Mouse (Mus musculus): ENCODE results near the gene Abcf1. TPM values are rescaled to one million over a fixed set of nuclear protein-coding genes. Genes with fewer than 3 reads are reported as not detected.

The Abcf1 gene
- polyA plus RNA-seq, 1 experiment from 2014 or later, result 92.7 TPM

- no peak for ATAC-seq (ENCODE audit: insufficient number of reproducible peaks, insufficient read depth, low FRiP score, low read depth)
- H3K4me2 ChIP-seq (replicated peaks; ENCODE audit: low read depth, low read length), result no peak overlapping the region
Observed at GRCm38 (mm10) chr17:35991781-35992180, 22.2 kb upstream of the Abcf1 start.

DNA sequence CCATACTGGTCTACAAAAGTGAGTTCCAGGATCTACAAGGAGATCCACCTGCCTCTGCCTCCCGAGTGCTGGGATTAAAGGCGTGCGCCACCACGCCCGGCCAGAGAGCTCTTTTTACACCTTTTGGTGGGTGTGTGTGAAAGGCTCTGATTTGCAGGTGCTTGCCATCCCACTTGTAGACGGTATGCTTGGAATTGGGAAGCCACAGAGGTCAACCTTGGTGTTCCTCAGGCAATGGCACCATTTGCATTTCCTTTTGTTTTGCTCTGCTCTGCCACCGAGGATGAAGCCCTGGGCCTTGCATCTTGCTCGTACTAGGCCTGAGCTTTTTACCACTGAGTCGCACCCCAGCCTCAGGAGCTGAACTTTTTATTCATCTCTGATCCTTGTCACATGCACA, 12.2 kb upstream of the Abcf1 start:
- no peak overlapping the region for H3K4me3 ChIP-seq (ENCODE audit: low read depth, low read length)
- no peak overlapping the region for H3K4me2 ChIP-seq (replicated peaks; ENCODE audit: low read depth, low read length)
- H3K9ac ChIP-seq (replicated peaks; ENCODE audit: low read depth, low read length), result no peak overlapping the region
- peaks cover 11% of the 10 kb centered on the region for H3K4me1 ChIP-seq (ENCODE audit: control insufficient read depth, insufficient read depth, low read length)
- no peak for ATAC-seq (ENCODE audit: insufficient number of reproducible peaks, insufficient read depth, low FRiP score, low read depth)
- no peaks in the 10 kb centered on the region for H3K9me3 ChIP-seq (ENCODE audit: control insufficient read depth, low read depth, low read length)
- H3K27ac ChIP-seq (ENCODE audit: low read length), result no peak overlapping the region
- WGBS, result 93% methylated on average over 9 of the region's 9 CpGs
- H3K36me3 ChIP-seq (ENCODE audit: control insufficient read depth, insufficient read depth, low read length), result peaks cover 23% of the 10 kb centered on the region
- H3K27me3 ChIP-seq (ENCODE audit: control insufficient read depth, insufficient read depth, low read length), result no peaks in the 10 kb centered on the region

More at GRCm38 (mm10) chr17:35991781-35992180, 22.2 kb upstream of the Abcf1 start:
- H3K4me3 ChIP-seq (ENCODE audit: low read depth, low read length), result no peak overlapping the region
- peak overlapping the region; percentile 6 for H3K27ac ChIP-seq (ENCODE audit: low read length)
- H3K4me1 ChIP-seq (ENCODE audit: control insufficient read depth, insufficient read depth, low read length), result peaks cover 9% of the 10 kb centered on the region; the same call in 1 of the 2 replicates
- H3K9me3 ChIP-seq (ENCODE audit: control insufficient read depth, low read depth, low read length), result no peaks in the 10 kb centered on the region
- H3K27me3 ChIP-seq (ENCODE audit: control insufficient read depth, insufficient read depth, low read length), result no peaks in the 10 kb centered on the region
- no peak overlapping the region for H3K9ac ChIP-seq (replicated peaks; ENCODE audit: low read depth, low read length)
- peaks cover 12% of the 10 kb centered on the region for H3K36me3 ChIP-seq (ENCODE audit: control insufficient read depth, insufficient read depth, low read length)
- 26% methylated on average over 10 of the region's 10 CpGs for WGBS

DNA sequence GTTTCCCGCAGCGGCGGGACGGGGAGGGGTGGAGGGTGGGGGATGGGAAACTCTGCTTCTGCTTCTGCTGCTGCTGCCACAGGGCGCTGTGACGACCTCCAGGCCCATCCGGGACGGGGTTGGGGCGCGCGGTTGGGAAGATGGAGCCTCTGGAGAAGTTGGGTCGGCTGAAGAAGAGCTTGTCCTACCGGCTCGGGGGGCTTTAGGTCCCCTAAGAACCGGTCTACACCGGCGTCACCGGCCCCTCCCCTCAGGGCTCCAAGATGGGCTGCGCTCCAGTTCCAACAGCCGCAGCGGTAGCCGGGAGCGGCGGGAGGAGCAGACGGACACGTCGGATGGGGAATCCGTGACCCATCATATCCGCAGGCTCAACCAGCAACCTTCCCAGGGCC, 10.8 kb upstream of the Abcf1 start:
- H3K36me3 ChIP-seq (ENCODE audit: control insufficient read depth, insufficient read depth, low read length), result peaks cover 21% of the 10 kb centered on the region
- peak overlapping the region; percentile 64 for H3K4me2 ChIP-seq (replicated peaks; ENCODE audit: low read depth, low read length)
- H3K9ac ChIP-seq (replicated peaks; ENCODE audit: low read depth, low read length), result peak overlapping the region; percentile 75
- H3K27ac ChIP-seq (ENCODE audit: low read length), result peak overlapping the region; percentile 97
- no peaks in the 10 kb centered on the region for H3K9me3 ChIP-seq (ENCODE audit: control insufficient read depth, low read depth, low read length)
- ATAC-seq (ENCODE audit: insufficient number of reproducible peaks, insufficient read depth, low FRiP score, low read depth), result peak; percentile 34; the same call in 1 of the 2 replicates
- peaks cover 11% of the 10 kb centered on the region for H3K4me1 ChIP-seq (ENCODE audit: control insufficient read depth, insufficient read depth, low read length)
- H3K27me3 ChIP-seq (ENCODE audit: control insufficient read depth, insufficient read depth, low read length), result no peaks in the 10 kb centered on the region
- WGBS, result under 1% methylated on average over 29 of the region's 29 CpGs
- H3K4me3 ChIP-seq (ENCODE audit: low read depth, low read length), result peak overlapping the region; percentile 87

DNA sequence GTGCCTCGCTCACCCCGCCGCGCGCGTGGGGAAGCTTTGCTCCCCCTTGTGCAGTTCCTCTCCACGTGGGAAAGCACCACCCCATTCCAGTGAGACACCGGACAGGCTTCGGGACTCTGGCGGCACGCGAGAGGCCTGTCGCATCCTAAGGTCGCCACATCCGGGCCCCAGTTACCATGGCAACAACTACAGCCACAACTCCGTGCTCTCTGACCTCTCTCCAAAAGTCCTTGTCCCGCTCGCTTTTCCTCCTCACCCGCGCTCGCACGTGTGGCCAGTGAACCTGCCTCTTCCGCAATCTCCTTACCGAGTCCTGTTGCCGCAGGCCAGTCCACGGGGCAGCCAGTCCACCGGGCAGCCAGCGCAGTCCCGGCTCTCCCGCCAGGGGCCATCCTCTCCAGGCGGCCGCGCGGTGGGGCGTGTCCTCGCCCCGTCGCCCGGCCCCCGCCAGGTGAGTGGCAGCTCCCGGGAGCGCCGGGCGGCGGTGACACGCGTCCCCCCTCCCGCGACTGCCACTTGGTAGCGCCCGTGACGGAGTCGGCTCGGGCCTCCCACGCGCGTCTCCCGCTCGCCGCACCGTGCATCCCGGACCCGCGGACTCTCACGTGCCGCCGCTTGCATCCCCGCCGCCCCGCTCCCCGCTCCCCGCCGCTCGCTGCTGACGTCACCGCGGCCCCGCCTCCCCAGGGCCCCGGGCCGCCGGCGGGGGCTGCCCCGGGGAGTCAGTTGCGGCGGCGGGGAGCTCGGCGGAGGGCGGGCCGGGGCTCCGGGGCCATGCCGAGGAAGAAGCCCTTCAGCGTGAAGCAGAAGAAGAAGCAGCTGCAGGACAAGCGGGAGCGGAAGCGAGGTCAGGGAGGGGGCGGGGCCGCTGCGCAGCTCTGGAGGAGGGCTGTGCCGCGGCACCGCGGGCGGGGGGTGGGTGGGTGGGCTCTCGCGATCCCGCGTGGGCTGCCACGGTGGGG, 10.1 kb upstream of the Abcf1 start, which contains the start of the genes Gnl1 and Prr3:
Gene Gnl1 (plus strand): TSS at position 451 of the 962 bp plus-strand sequence.
Gene Prr3 (minus strand): TSS at position 836 of the 962 bp plus-strand sequence.
- Histone ChIP-seq H3K4me2 (replicated peaks; ENCODE audit: low read depth, low read length) (peak within 1 kb of the TSS; percentile 64), H3K9me3 (ENCODE audit: control insufficient read depth, low read depth, low read length) (no peaks in the 10 kb centered on the region), H3K36me3 (ENCODE audit: control insufficient read depth, insufficient read depth, low read length) (peaks cover 21% of the 10 kb centered on the region), H3K4me3 (ENCODE audit: low read depth, low read length) (peak within 1 kb of the TSS; percentile 87), H3K9ac (replicated peaks; ENCODE audit: low read depth, low read length) (peak within 1 kb of the TSS; percentile 75), H3K27me3 (ENCODE audit: control insufficient read depth, insufficient read depth, low read length) (no peaks in the 10 kb centered on the region), H3K27ac (ENCODE audit: low read length) (peak within 1 kb of the TSS; percentile 97), H3K4me1 (ENCODE audit: control insufficient read depth, insufficient read depth, low read length) (peaks cover 11% of the 10 kb centered on the region)
- peak; percentile 89 for ATAC-seq (ENCODE audit: insufficient number of reproducible peaks, insufficient read depth, low FRiP score, low read depth)
- WGBS, result under 1% methylated on average over 89 of the region's 109 CpGs

GRCm38 (mm10) chr17:35978811-35979400, 9.3 kb upstream of the Abcf1 start:
- WGBS, result under 1% methylated on average over 41 of the region's 41 CpGs
- peak overlapping the region; percentile 87 for H3K4me3 ChIP-seq (ENCODE audit: low read depth, low read length)
- peaks cover 27% of the 10 kb centered on the region for H3K36me3 ChIP-seq (ENCODE audit: control insufficient read depth, insufficient read depth, low read length)
- peak overlapping the region; percentile 74 for H3K9ac ChIP-seq (replicated peaks; ENCODE audit: low read depth, low read length)
- H3K27me3 ChIP-seq (ENCODE audit: control insufficient read depth, insufficient read depth, low read length), result no peaks in the 10 kb centered on the region
- H3K4me2 ChIP-seq (replicated peaks; ENCODE audit: low read depth, low read length), result peak overlapping the region; percentile 64
- peaks cover 11% of the 10 kb centered on the region for H3K4me1 ChIP-seq (ENCODE audit: control insufficient read depth, insufficient read depth, low read length)
- H3K9me3 ChIP-seq (ENCODE audit: control insufficient read depth, low read depth, low read length), result no peaks in the 10 kb centered on the region
- H3K27ac ChIP-seq (ENCODE audit: low read length), result peak overlapping the region; percentile 97
- peak; percentile 64 for ATAC-seq (ENCODE audit: insufficient number of reproducible peaks, insufficient read depth, low FRiP score, low read depth)

DNA sequence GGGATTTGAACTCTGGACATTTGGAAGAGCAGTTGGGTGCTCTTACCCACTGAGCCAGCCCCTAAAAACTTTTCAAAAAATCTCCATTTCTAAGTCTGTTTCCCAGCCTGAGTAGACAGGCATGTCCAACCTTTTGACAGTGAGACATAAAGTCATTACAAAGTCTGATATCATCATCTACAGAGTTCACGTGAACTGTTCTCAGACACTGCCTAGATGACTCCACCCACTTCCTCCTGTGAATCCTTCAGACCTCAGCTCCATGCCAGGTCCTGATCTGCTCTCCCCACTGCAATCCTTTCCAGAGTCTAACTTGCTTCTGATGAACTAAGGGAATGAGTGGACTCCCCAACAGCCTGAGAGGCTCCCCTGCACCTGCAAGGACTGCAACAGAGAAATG, 2.6 kb upstream of the Abcf1 start:
- Histone ChIP-seq H3K36me3 (ENCODE audit: control insufficient read depth, insufficient read depth, low read length) (peaks cover 16% of the 10 kb centered on the region), H3K9ac (replicated peaks; ENCODE audit: low read depth, low read length) (no peak overlapping the region), H3K4me1 (ENCODE audit: control insufficient read depth, insufficient read depth, low read length) (peaks cover 10% of the 10 kb centered on the region; the same call in 1 of the 2 replicates), H3K9me3 (ENCODE audit: control insufficient read depth, low read depth, low read length) (no peaks in the 10 kb centered on the region), H3K4me3 (ENCODE audit: low read depth, low read length) (no peak overlapping the region), H3K27ac (ENCODE audit: low read length) (no peak overlapping the region), H3K4me2 (replicated peaks; ENCODE audit: low read depth, low read length) (no peak overlapping the region), H3K27me3 (ENCODE audit: control insufficient read depth, insufficient read depth, low read length) (no peaks in the 10 kb centered on the region)
- WGBS, result 54% methylated on average over 1 of the region's 1 CpGs
- ATAC-seq (ENCODE audit: insufficient number of reproducible peaks, insufficient read depth, low FRiP score, low read depth), result no peak

- WGBS, result 93% methylated on average over 2 of the region's 2 CpGs
- no peak overlapping the region for H3K4me2 ChIP-seq (replicated peaks; ENCODE audit: low read depth, low read length)
- H3K27ac ChIP-seq (ENCODE audit: low read length), result no peak overlapping the region
- no peak overlapping the region for H3K9ac ChIP-seq (replicated peaks; ENCODE audit: low read depth, low read length)
- H3K4me1 ChIP-seq (ENCODE audit: control insufficient read depth, insufficient read depth, low read length), result peaks cover 10% of the 10 kb centered on the region; the same call in 1 of the 2 replicates
- H3K27me3 ChIP-seq (ENCODE audit: control insufficient read depth, insufficient read depth, low read length), result no peaks in the 10 kb centered on the region
- ATAC-seq (ENCODE audit: insufficient number of reproducible peaks, insufficient read depth, low FRiP score, low read depth), result no peak
- no peaks in the 10 kb centered on the region for H3K9me3 ChIP-seq (ENCODE audit: control insufficient read depth, low read depth, low read length)
- no peak overlapping the region for H3K4me3 ChIP-seq (ENCODE audit: low read depth, low read length)
- H3K36me3 ChIP-seq (ENCODE audit: control insufficient read depth, insufficient read depth, low read length), result peaks cover 25% of the 10 kb centered on the region
Observed at GRCm38 (mm10) chr17:35967621-35968020, 1.9 kb downstream of the Abcf1 start.

DNA sequence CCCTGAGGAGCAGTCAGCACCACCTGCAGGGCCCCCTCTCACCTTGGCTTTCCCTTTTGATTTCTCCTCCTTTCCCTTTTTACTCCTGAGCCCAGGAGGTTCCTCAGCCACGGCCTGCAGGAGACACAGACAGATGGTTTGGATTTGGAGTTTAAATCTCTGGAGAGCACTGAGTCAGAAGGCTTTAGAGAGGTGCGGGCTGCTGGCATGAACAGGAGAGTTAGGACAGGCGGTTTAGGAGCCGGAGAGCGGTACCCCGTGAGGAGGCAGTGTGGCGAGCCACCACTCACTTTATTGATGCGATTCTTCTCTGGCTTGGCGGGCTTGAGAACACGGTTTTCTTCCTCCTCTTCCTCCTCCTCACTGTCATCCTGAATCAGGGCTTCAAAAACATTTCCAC, 6.3 kb downstream of the Abcf1 start:
- Histone ChIP-seq H3K4me1 (ENCODE audit: control insufficient read depth, insufficient read depth, low read length) (peaks cover 2% of the 10 kb centered on the region; the same call in 1 of the 2 replicates), H3K27me3 (ENCODE audit: control insufficient read depth, insufficient read depth, low read length) (no peaks in the 10 kb centered on the region), H3K36me3 (ENCODE audit: control insufficient read depth, insufficient read depth, low read length) (peaks cover 68% of the 10 kb centered on the region), H3K9ac (replicated peaks; ENCODE audit: low read depth, low read length) (no peak overlapping the region), H3K9me3 (ENCODE audit: control insufficient read depth, low read depth, low read length) (no peaks in the 10 kb centered on the region), H3K4me2 (replicated peaks; ENCODE audit: low read depth, low read length) (no peak overlapping the region), H3K4me3 (ENCODE audit: low read depth, low read length) (no peak overlapping the region), H3K27ac (ENCODE audit: low read length) (no peak overlapping the region)
- no peak for ATAC-seq (ENCODE audit: insufficient number of reproducible peaks, insufficient read depth, low FRiP score, low read depth)
- whole genome bisulfite sequencing, result 92% methylated on average over 10 of the region's 10 CpGs

Data from stomach, embryonic 14.5 days (tissue).